Mouse (Mus musculus): ENCODE measurements around the gene Usp36. TPM values are rescaled to one million over a fixed set of nuclear protein-coding genes. Genes with fewer than 3 reads are reported as not detected.

The Usp36 gene
- polyA plus RNA-seq, 1 experiment = 3.9 TPM

GRCm38 (mm10) chr11:118222351-118222885, 67.6 kb downstream of the Usp36 start:
- TF ChIP-seq POLR2A (IDR thresholded peaks at IDR 0.05; ENCODE audit: control insufficient read depth, low read depth, low read length) (no peak), CTCF (IDR thresholded peaks at IDR 0.05; ENCODE audit: control insufficient read depth, insufficient read depth, insufficient replicate concordance, low read depth, low read length) (no peak)
- Histone ChIP-seq H3K4me1 (ENCODE audit: control insufficient read depth, insufficient read depth, low read length) (0 out of 2 replicates have a peak, but pooled peaks cover 3% of the 10 kb centered on the region), H3K36me3 (ENCODE audit: control insufficient read depth, insufficient read depth, low read length) (no peaks in the 10 kb centered on the region), H3K4me3 (ENCODE audit: control insufficient read depth, low read depth, low read length) (no peak overlapping the region), H3K27me3 (ENCODE audit: control insufficient read depth, insufficient read depth, low read length) (no peaks in the 10 kb centered on the region), H3K27ac (ENCODE audit: control insufficient read depth, insufficient read depth, low read depth, low read length) (no peak overlapping the region)

- no peaks in the 10 kb centered on the region for H3K36me3 ChIP-seq (ENCODE audit: control insufficient read depth, insufficient read depth, low read length)
- 0 out of 2 replicates have a peak, but pooled peaks cover 2% of the 10 kb centered on the region for H3K4me1 ChIP-seq (ENCODE audit: control insufficient read depth, insufficient read depth, low read length)
- TF ChIP-seq POLR2A (IDR thresholded peaks at IDR 0.05; ENCODE audit: control insufficient read depth, low read depth, low read length) (no peak), CTCF (IDR thresholded peaks at IDR 0.05; ENCODE audit: control insufficient read depth, insufficient read depth, insufficient replicate concordance, low read depth, low read length) (no peak)
- H3K4me3 ChIP-seq (ENCODE audit: control insufficient read depth, low read depth, low read length) = no peak overlapping the region
- no peaks in the 10 kb centered on the region for H3K27me3 ChIP-seq (ENCODE audit: control insufficient read depth, insufficient read depth, low read length)
- H3K27ac ChIP-seq (ENCODE audit: control insufficient read depth, insufficient read depth, low read depth, low read length) = no peak overlapping the region
Observed at GRCm38 (mm10) chr11:118220561-118221262, 69.3 kb downstream of the Usp36 start.

- no peak overlapping the region for H3K4me3 ChIP-seq (ENCODE audit: control insufficient read depth, low read depth, low read length)
- H3K27ac ChIP-seq (ENCODE audit: control insufficient read depth, insufficient read depth, low read depth, low read length) = no peak overlapping the region
- TF ChIP-seq CTCF (IDR thresholded peaks at IDR 0.05; ENCODE audit: control insufficient read depth, insufficient read depth, insufficient replicate concordance, low read depth, low read length) (no peak), POLR2A (IDR thresholded peaks at IDR 0.05; ENCODE audit: control insufficient read depth, low read depth, low read length) (no peak)
- H3K4me1 ChIP-seq (ENCODE audit: control insufficient read depth, insufficient read depth, low read length) = 0 out of 2 replicates have a peak, but pooled peaks cover 2% of the 10 kb centered on the region
- no peaks in the 10 kb centered on the region for H3K27me3 ChIP-seq (ENCODE audit: control insufficient read depth, insufficient read depth, low read length)
- no peaks in the 10 kb centered on the region for H3K36me3 ChIP-seq (ENCODE audit: control insufficient read depth, insufficient read depth, low read length)
Observed at GRCm38 (mm10) chr11:118219066-118219465, 71.0 kb downstream of the Usp36 start.

GRCm38 (mm10) chr11:118216468-118216867, 73.6 kb downstream of the Usp36 start:
- Histone ChIP-seq H3K4me3 (ENCODE audit: control insufficient read depth, low read depth, low read length) (no peak overlapping the region), H3K27me3 (ENCODE audit: control insufficient read depth, insufficient read depth, low read length) (no peaks in the 10 kb centered on the region), H3K4me1 (ENCODE audit: control insufficient read depth, insufficient read depth, low read length) (no peaks in the 10 kb centered on the region), H3K36me3 (ENCODE audit: control insufficient read depth, insufficient read depth, low read length) (no peaks in the 10 kb centered on the region), H3K27ac (ENCODE audit: control insufficient read depth, insufficient read depth, low read depth, low read length) (no peak overlapping the region)
- no peak for TF ChIP-seq POLR2A (IDR thresholded peaks at IDR 0.05; ENCODE audit: control insufficient read depth, low read depth, low read length)
- TF ChIP-seq CTCF (IDR thresholded peaks at IDR 0.05; ENCODE audit: control insufficient read depth, insufficient read depth, insufficient replicate concordance, low read depth, low read length) = no peak

GRCm38 (mm10) chr11:118215928-118216458, 74.1 kb downstream of the Usp36 start:
- H3K36me3 ChIP-seq (ENCODE audit: control insufficient read depth, insufficient read depth, low read length) = no peaks in the 10 kb centered on the region
- no peak overlapping the region for H3K4me3 ChIP-seq (ENCODE audit: control insufficient read depth, low read depth, low read length)
- H3K27me3 ChIP-seq (ENCODE audit: control insufficient read depth, insufficient read depth, low read length) = no peaks in the 10 kb centered on the region
- TF ChIP-seq CTCF (IDR thresholded peaks at IDR 0.05; ENCODE audit: control insufficient read depth, insufficient read depth, insufficient replicate concordance, low read depth, low read length) (no peak), POLR2A (IDR thresholded peaks at IDR 0.05; ENCODE audit: control insufficient read depth, low read depth, low read length) (no peak)
- H3K4me1 ChIP-seq (ENCODE audit: control insufficient read depth, insufficient read depth, low read length) = no peaks in the 10 kb centered on the region
- no peak overlapping the region for H3K27ac ChIP-seq (ENCODE audit: control insufficient read depth, insufficient read depth, low read depth, low read length)

GRCm38 (mm10) chr11:118212636-118213112, 77.4 kb downstream of the Usp36 start:
- Histone ChIP-seq H3K27ac (ENCODE audit: control insufficient read depth, insufficient read depth, low read depth, low read length) (no peak overlapping the region), H3K4me3 (ENCODE audit: control insufficient read depth, low read depth, low read length) (no peak overlapping the region), H3K4me1 (ENCODE audit: control insufficient read depth, insufficient read depth, low read length) (no peaks in the 10 kb centered on the region), H3K27me3 (ENCODE audit: control insufficient read depth, insufficient read depth, low read length) (no peaks in the 10 kb centered on the region), H3K36me3 (ENCODE audit: control insufficient read depth, insufficient read depth, low read length) (no peaks in the 10 kb centered on the region)
- no peak for TF ChIP-seq CTCF (IDR thresholded peaks at IDR 0.05; ENCODE audit: control insufficient read depth, insufficient read depth, insufficient replicate concordance, low read depth, low read length)
- no peak for TF ChIP-seq POLR2A (IDR thresholded peaks at IDR 0.05; ENCODE audit: control insufficient read depth, low read depth, low read length)

Measured in testis, adult 2 months (tissue).